Mouse (Mus musculus) spleen, adult 2 months (tissue): ENCODE results near the gene Sell.

ENCODE experiments used
- CTCF ChIP-seq: fragments of 200-500 bp; IDR thresholded peaks from 2 replicates; pipeline ENCODE4 v1.5.1; 2011; ENCODE audit warnings: mild to moderate bottlenecking, inconsistent platforms; ENCODE audit not compliant: insufficient read depth, insufficient read length, insufficient replicate concordance; ENCODE audit errors: extremely low read depth
- POLR2A ChIP-seq: fragments of 200-500 bp; IDR thresholded peaks from 2 replicates; pipeline ENCODE4 v1.6.1; 2011; ENCODE audit warnings: low read depth, low read length, inconsistent platforms

DNA sequence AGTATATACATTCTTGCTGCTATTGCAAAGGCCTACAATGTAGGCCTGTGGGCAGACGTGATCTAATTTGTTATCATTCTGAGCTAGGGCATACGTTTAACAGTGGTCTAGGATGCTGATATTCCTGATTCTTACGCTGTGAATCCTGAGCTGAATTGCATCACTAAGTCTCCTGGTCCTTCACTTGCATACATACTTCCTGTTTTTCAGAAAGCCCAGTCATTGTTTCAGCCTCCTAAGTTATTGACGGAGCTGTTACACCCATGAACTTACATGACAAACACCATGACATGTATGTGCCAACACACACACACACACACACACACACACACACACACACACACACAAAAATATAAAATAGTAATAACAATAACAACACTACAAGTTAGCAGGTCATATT lies 1.7 kb upstream of the Sell start:
- TF ChIP-seq POLR2A (no peak), CTCF (no peak)
